Mouse (Mus musculus) C2C12 (cell line): ENCODE results near the gene Mapre3.

Experiments used
- CEBPB ChIP-seq: IDR thresholded peaks from one replicate; pipeline ENCODE4 v1.6.1; 2011; ENCODE audit warnings: low read depth, mild to moderate bottlenecking, control low read depth, moderate library complexity
- CTCF ChIP-seq: IDR thresholded peaks from one replicate; pipeline ENCODE4 v1.5.1; 2011; ENCODE audit not compliant: control insufficient read depth, insufficient read depth, insufficient read length
- MAX ChIP-seq: IDR thresholded peaks from one replicate; pipeline ENCODE4 v1.6.1; 2011; ENCODE audit warnings: mild to moderate bottlenecking, control low read depth
- MYOG ChIP-seq: IDR thresholded peaks from one replicate; pipeline ENCODE4 v1.6.1; 2011; ENCODE audit not compliant: control insufficient read depth, insufficient read length; ENCODE audit errors: extremely low read depth
- USF1 ChIP-seq: IDR thresholded peaks from one replicate; pipeline ENCODE4 v1.6.1; 2011; ENCODE audit warnings: low read depth, mild to moderate bottlenecking, control low read depth, moderate library complexity

- TF ChIP-seq CTCF = no peak
- no peak for TF ChIP-seq USF1
- TF ChIP-seq MYOG = no peak
- no peak for TF ChIP-seq MAX
- TF ChIP-seq CEBPB = no peak
Measured at GRCm38 (mm10) chr5:30797482-30797881, 17.0 kb upstream of the Mapre3 start.
